Mouse (Mus musculus) embryonic facial prominence, embryonic 12.5 days (tissue): ENCODE measurements around the gene Gm37240. TPM values are rescaled to one million over a fixed set of nuclear protein-coding genes. Genes with fewer than 3 reads are reported as not detected.

Source experiments
- ATAC-seq: fragments of 200-750 bp; cut with Nextera tagmentation; 2 replicates; pipeline ENCODE4 v1.8.0; 2017; ENCODE audit not compliant: insufficient number of reproducible peaks, insufficient read depth, low FRiP score, low TSS enrichment
- H3K27ac ChIP-seq: fragments of 300-500 bp; sonication (generic); 2 replicates; pipeline ENCODE4 v1.5.1; 2016; ENCODE audit warnings: mild to moderate bottlenecking
- H3K27me3 ChIP-seq: fragments of 300-500 bp; sonication (generic); 2 replicates; pipeline ENCODE4 v1.6.1; 2016; ENCODE audit warnings: mild to moderate bottlenecking, moderate library complexity
- H3K36me3 ChIP-seq: fragments of 300-500 bp; sonication (generic); 2 replicates; pipeline ENCODE4 v1.6.1; 2016; ENCODE audit warnings: mild to moderate bottlenecking
- H3K4me1 ChIP-seq: fragments of 300-500 bp; sonication (generic); 2 replicates; pipeline ENCODE4 v1.6.1; 2016
- H3K4me2 ChIP-seq: fragments of 300-500 bp; sonication (generic); replicated peaks from 2 replicates; pipeline ENCODE4 v1.6.1; 2016; ENCODE audit warnings: mild to moderate bottlenecking, moderate library complexity
- H3K4me3 ChIP-seq: fragments of 300-500 bp; sonication (generic); 2 replicates; pipeline ENCODE4 v1.5.1; 2016; ENCODE audit warnings: mild to moderate bottlenecking
- H3K9ac ChIP-seq: fragments of 300-500 bp; sonication (generic); 2 replicates; pipeline ENCODE4 v1.6.1; 2016; ENCODE audit warnings: mild to moderate bottlenecking, moderate library complexity
- H3K9me3 ChIP-seq: fragments of 300-500 bp; sonication (generic); 2 replicates; pipeline ENCODE4 v1.6.1; 2016; ENCODE audit warnings: mild to moderate bottlenecking, moderate library complexity
- WGBS: fragments of 180-500 bp; shearing (Covaris S2); methylation state at CpG from one replicate; pipeline ENCODE4 v1.1.7; 2016; 5-methylcytosine and 5-hydroxymethylcytosine counted together
- polyA plus RNA-seq: library from polyadenylated mRNA; unstranded; fragments of >200 nt; fragmentation: Nextera tagmentation; extraction: Ambion mirVana; gene quantifications from 2 replicates; pipeline ENCODE4 v1.2.1, GENCODE M21; 2016

The Gm37240 gene
- polyA plus RNA-seq, 1 experiment from 2014 or later: 4.0 TPM

DNA sequence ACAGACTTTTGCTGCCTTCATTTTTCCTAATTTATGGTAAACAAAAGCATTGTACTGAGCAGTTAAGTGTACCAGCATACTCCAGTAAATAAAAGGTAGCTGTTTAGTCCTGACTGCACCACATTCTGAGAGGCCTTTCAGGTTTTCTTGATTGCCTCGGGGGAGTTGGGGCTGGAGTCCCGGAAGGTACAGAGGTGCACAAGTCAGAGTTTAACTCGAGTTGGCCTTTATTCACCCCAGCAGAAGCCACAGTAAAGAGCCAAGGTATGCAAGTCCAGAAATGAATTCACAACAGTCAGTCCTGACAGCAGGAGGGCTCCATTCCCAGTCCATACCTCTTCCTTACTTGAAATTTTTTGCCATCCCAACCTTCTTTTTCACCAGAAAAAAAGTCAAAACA, 148.7 kb downstream of the Gm37240 start:
- ATAC-seq: no peak
- no peak overlapping the region for H3K9ac ChIP-seq
- no peak overlapping the region for H3K4me2 ChIP-seq
- no peaks in the 10 kb centered on the region for H3K4me1 ChIP-seq
- H3K27me3 ChIP-seq: no peaks in the 10 kb centered on the region
- H3K4me3 ChIP-seq: no peak overlapping the region
- no peak overlapping the region for H3K27ac ChIP-seq
- WGBS: 60% methylated on average over 3 of the region's 3 CpGs
- no peaks in the 10 kb centered on the region for H3K36me3 ChIP-seq
- no peaks in the 10 kb centered on the region for H3K9me3 ChIP-seq

DNA sequence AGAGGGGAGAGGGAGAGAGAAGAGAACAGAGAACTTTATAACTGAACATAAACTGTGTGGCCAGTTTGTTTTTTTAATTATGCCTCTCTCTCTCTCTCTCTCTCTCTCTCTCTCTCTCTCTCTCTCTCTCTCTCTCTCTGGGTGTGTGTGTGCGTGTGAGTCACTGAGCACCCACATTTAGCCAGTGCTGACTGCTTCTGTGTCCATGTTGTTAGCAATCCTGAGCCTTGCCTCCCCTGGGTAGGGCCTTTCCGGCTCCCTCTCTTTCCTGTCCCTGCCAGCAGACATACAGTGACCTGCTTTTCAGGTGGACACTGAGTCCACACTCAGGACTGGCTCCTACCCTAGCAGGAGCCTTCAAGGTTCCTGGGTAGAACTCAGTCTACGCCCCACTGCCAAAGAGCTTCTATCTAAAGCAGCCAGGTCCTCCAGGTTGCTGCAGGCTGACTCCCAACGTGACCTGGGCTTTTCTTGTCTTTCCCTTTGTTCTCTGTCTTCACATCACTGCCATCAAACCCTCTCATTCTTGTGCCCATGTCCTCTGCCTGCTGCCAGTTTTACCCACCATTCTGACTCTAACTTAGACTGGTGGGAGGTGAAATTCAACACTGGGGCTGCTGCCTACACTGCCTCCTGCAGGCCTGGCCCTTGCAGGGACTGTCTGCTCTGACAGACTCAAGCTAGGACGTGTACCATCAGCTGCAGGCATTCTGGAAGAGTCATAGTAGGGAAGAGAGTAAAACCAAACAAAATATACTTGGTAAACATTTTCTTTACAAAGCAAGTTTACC, 153.2 kb downstream of the Gm37240 start:
- H3K27ac ChIP-seq: no peak overlapping the region
- no peaks in the 10 kb centered on the region for H3K36me3 ChIP-seq
- no peaks in the 10 kb centered on the region for H3K27me3 ChIP-seq
- no peaks in the 10 kb centered on the region for H3K4me1 ChIP-seq
- ATAC-seq: no peak
- H3K9ac ChIP-seq: no peak overlapping the region
- H3K4me2 ChIP-seq: no peak overlapping the region
- no peaks in the 10 kb centered on the region for H3K9me3 ChIP-seq
- WGBS: 70% methylated on average over 5 of the region's 5 CpGs
- no peak overlapping the region for H3K4me3 ChIP-seq

DNA sequence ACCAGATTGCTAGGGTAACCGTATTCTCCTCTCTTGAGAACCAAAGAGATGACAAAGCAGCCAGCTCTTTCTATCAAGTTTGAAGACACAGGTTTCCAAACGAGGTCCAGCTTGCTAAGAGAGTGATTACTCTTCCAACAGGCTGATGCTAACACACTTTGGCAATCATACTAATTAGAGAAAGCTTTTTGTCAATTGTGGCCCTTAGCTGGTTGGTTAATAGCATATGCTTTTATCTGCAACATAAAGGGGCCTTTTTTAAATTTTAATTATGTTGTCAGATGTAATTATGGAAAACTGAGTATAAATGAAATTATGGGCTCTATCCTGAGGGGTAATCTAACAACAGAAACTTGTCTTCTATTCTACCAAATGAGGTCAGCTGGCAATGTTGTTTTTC, 160.1 kb downstream of the Gm37240 start:
- Histone ChIP-seq H3K9ac (no peak overlapping the region), H3K4me3 (no peak overlapping the region), H3K27me3 (no peaks in the 10 kb centered on the region), H3K4me1 (no peaks in the 10 kb centered on the region), H3K4me2 (no peak overlapping the region), H3K9me3 (no peaks in the 10 kb centered on the region), H3K27ac (no peak overlapping the region), H3K36me3 (no peaks in the 10 kb centered on the region)
- no peak for ATAC-seq
- WGBS: 43% methylated on average over 2 of the region's 2 CpGs

DNA sequence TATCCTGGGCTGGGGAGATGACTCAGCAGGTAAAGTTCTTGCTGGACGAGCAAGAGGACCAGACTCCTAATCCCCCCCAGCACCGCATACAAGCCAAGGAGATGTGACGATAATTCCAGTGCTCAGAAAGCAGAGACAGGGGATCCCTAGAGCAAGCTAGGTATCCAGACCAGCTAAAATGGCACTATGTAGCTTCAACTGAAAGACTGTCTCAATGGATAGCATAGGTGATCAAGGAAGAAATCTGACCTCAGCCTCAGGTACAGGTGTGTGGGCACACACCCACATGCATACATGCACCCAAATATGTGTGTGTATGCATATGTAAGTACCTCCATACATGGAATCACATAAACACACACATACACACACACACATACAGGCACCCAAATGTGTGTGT, 161.3 kb downstream of the Gm37240 start:
- no peak overlapping the region for H3K4me3 ChIP-seq
- H3K9me3 ChIP-seq: no peaks in the 10 kb centered on the region
- no peaks in the 10 kb centered on the region for H3K4me1 ChIP-seq
- WGBS: 80% methylated on average over 3 of the region's 3 CpGs
- H3K36me3 ChIP-seq: no peaks in the 10 kb centered on the region
- no peak overlapping the region for H3K4me2 ChIP-seq
- H3K27me3 ChIP-seq: no peaks in the 10 kb centered on the region
- H3K27ac ChIP-seq: no peak overlapping the region
- no peak for ATAC-seq
- H3K9ac ChIP-seq: no peak overlapping the region

DNA sequence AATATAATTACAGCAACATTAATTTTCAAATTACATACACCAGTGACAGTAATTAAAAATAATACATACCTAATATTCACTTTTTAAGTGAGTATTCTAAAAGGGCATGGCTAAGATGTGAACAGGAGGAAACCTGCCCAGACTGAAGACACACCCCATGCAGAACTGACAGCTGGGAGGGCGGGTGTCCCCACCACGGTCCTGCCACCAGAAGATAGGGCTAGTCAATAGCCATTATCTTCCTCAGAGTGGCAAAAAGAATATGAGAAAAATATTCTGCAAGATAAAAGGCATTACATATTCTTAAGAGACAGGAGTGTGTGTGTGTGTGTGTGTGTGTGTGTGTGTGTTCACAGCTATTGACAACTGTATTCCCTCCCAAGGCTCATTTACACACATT, 162.2 kb downstream of the Gm37240 start:
- H3K4me1 ChIP-seq: no peaks in the 10 kb centered on the region
- no peaks in the 10 kb centered on the region for H3K27me3 ChIP-seq
- H3K9ac ChIP-seq: no peak overlapping the region
- no peaks in the 10 kb centered on the region for H3K9me3 ChIP-seq
- H3K27ac ChIP-seq: no peak overlapping the region
- ATAC-seq: no peak
- no peaks in the 10 kb centered on the region for H3K36me3 ChIP-seq
- H3K4me2 ChIP-seq: no peak overlapping the region
- H3K4me3 ChIP-seq: no peak overlapping the region
- WGBS: 74% methylated on average over 2 of the region's 2 CpGs

DNA sequence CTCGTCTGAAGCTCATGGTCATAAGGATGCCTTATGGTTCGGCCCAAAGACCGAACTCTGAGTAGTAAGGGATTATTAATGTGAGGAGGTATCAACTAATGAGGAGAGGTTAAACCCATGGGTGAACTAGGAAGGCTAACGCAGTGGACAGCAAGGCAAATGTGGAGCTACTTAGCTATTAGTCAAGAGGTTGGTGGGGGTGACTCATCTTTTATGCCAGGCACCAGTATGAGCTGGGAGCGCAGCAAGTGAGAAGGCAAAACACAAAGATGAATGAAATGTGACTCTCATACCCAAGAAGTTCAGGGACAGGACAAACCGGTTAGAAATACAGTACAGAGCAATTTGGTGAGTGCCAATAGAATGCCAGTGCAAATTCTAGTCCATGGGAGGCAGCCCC, 164.7 kb downstream of the Gm37240 start:
- Histone ChIP-seq H3K4me3 (no peak overlapping the region), H3K9ac (no peak overlapping the region), H3K4me2 (no peak overlapping the region), H3K9me3 (no peaks in the 10 kb centered on the region), H3K27me3 (no peaks in the 10 kb centered on the region), H3K4me1 (no peaks in the 10 kb centered on the region), H3K36me3 (no peaks in the 10 kb centered on the region), H3K27ac (no peak overlapping the region)
- WGBS: 85% methylated on average over 6 of the region's 6 CpGs
- no peak for ATAC-seq

DNA sequence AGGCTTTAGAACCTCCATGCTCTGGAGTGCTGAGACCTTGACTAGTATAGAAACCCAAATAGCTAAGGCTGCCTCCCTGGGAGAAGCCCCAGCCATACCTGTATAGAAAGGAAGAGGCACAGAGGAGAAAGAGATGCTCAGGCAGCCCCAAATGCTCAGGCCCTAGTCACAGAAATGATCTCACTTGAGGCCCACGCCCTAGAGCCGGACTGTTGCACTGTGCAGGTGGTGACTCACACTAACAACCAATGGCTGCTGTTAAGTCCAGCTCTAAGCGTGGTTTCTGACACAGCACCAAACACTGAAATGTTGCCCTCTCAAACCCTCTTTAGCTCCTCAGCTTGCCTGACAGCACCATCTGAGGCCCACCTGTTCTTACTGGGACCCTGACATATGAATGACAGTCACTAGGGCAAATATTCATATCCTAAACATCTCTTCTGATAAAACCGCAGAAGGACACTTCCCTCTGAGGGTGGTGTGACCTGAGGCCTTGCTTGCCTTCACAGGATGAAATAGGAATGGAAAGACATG, 171.5 kb downstream of the Gm37240 start:
- Histone ChIP-seq H3K4me3 (no peak overlapping the region), H3K9me3 (no peaks in the 10 kb centered on the region), H3K4me1 (no peaks in the 10 kb centered on the region), H3K4me2 (no peak overlapping the region), H3K27ac (no peak overlapping the region), H3K36me3 (no peaks in the 10 kb centered on the region), H3K27me3 (no peaks in the 10 kb centered on the region), H3K9ac (no peak overlapping the region)
- WGBS: 82% methylated on average over 4 of the region's 4 CpGs
- ATAC-seq: no peak

DNA sequence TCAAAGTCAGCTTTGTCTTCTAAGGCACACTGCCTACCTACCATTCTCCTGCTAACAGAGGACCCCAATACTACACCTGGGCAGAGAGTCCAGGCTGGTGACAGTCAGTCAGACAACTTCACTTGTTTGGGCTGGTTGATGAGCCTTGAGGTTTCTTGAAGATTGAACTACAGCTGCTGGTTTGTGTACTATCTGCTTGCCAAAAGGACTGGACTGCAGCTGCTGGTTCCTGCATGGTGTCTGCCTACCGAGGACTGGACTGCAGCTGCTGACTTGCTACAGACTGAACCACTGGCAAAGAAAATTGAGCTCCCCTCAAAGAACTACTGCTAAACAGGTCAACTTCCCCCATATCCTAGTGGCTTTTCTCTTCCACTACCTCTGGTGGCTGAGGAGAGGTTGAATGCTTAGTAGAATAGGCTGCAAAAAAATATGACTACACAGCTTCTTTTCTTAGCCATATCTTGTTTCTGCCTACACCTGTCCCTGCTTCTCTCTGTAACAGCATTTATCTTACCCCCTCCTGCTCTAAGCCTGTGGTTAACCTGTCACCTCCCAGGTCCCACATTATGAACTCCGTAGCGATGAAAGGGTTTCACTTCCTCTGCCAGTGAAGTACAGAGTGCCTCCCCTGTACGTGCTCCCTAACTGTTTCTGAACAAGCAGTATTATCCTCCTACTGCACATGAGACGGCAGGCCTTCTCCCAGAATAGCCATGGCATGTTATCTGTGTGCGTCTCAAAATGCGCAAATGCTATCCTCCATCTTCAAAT, 173.2 kb downstream of the Gm37240 start:
- Histone ChIP-seq H3K27me3 (no peaks in the 10 kb centered on the region), H3K27ac (no peak overlapping the region), H3K4me2 (no peak overlapping the region), H3K36me3 (no peaks in the 10 kb centered on the region), H3K4me1 (no peaks in the 10 kb centered on the region), H3K9me3 (no peaks in the 10 kb centered on the region), H3K4me3 (no peak overlapping the region), H3K9ac (no peak overlapping the region)
- ATAC-seq: no peak
- 83% methylated on average over 7 of the region's 7 CpGs for WGBS

DNA sequence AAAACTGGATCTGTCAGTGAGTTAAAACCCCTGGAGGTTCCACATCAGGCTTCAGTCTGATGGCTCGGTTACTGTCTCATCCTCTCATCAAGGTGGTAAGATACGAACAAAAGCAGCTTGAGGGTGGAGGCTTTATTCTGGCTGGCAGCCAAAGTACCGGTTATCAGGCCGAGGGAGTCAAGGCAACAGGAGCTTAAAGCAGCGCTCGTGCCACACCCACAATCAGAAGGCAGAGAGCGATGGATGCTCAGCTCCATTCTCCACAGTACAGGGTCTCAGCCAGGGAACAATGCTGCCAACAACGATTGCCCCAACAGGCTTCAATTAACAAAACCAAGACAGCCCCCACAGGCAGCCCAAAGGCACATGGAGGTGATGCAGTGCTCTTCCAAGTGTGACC, 176.6 kb downstream of the Gm37240 start:
- no peaks in the 10 kb centered on the region for H3K36me3 ChIP-seq
- H3K4me1 ChIP-seq: no peaks in the 10 kb centered on the region
- H3K27me3 ChIP-seq: no peaks in the 10 kb centered on the region
- no peaks in the 10 kb centered on the region for H3K9me3 ChIP-seq
- no peak overlapping the region for H3K9ac ChIP-seq
- 64% methylated on average over 8 of the region's 8 CpGs for WGBS
- H3K4me3 ChIP-seq: no peak overlapping the region
- H3K27ac ChIP-seq: no peak overlapping the region
- no peak for ATAC-seq
- no peak overlapping the region for H3K4me2 ChIP-seq

DNA sequence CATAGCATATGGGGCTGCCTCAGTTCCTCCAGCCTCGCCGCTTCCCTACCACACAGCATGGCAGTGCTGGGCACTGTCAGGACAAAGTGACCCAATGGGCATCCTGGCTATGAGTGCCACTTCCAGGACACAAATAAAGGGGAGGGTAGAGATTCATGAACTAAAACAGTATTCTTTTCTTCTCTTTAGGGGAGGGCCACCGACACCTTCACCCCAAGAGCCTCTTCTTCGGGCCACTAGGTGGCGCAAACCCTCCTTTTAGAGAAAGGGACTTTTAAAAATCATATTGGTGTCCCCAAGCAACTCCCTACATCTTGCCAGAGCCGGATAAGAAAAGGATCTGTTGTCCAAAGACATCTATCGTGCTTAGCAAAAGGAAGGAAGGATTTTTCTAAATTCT, 179.9 kb downstream of the Gm37240 start:
- H3K27ac ChIP-seq: no peak overlapping the region
- no peaks in the 10 kb centered on the region for H3K36me3 ChIP-seq
- H3K4me1 ChIP-seq: no peaks in the 10 kb centered on the region
- no peak overlapping the region for H3K4me3 ChIP-seq
- 44% methylated on average over 7 of the region's 7 CpGs for WGBS
- no peaks in the 10 kb centered on the region for H3K27me3 ChIP-seq
- no peak for ATAC-seq
- no peak overlapping the region for H3K4me2 ChIP-seq
- no peaks in the 10 kb centered on the region for H3K9me3 ChIP-seq
- H3K9ac ChIP-seq: no peak overlapping the region

DNA sequence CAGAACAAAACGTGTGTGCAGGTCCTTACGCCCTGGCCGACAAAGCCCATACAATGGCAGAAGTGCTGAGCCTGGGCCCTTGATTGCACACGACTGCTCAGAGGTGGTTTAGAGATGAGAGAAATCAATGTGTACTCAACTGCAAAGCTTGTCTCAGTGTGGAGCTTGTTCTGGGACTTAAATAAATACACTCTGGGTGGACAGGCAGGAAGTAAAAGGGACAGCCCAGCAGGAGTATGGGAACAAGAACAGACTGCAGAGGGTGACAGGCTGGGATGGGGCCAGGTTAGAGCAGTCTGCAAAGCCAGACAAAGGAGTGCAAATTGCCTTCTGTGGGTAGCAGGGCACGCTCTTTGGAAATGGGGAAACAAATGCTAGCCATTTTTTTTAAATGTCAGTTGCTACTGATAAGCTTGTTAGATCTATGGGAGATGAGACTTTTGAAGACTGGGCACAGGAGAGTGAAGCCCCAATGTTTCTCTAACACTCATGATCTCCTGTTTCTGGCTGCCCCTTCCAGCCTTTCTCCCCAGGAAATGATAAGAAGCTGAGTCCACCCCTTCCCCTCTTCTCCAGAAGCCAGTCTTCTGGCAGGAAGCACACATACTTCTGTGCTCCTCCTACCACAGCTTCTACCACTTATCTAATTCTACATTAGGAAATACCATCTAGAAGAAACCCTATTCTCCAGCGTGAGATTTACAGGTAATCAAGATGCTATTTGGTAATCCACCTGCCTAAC, 184.0 kb downstream of the Gm37240 start:
- H3K4me3 ChIP-seq: no peak overlapping the region
- 66% methylated on average over 6 of the region's 6 CpGs for WGBS
- H3K4me1 ChIP-seq: no peaks in the 10 kb centered on the region
- no peaks in the 10 kb centered on the region for H3K27me3 ChIP-seq
- no peak overlapping the region for H3K9ac ChIP-seq
- ATAC-seq: no peak
- H3K27ac ChIP-seq: no peak overlapping the region
- no peaks in the 10 kb centered on the region for H3K9me3 ChIP-seq
- H3K36me3 ChIP-seq: no peaks in the 10 kb centered on the region
- no peak overlapping the region for H3K4me2 ChIP-seq
